Mouse (Mus musculus): ENCODE data around the gene Lig4. TPM values are rescaled to one million over a fixed set of nuclear protein-coding genes. Genes with fewer than 3 reads are reported as not detected.

Gene Lig4
- 1.1 and 1.3 TPM in 2 replicates for polyA plus RNA-seq (2015; fragmentation: Nextera tagmentation; extraction: Ambion mirVana)

- Histone ChIP-seq H3K9me3 (replicated peaks) (no peaks in the 10 kb centered on the region), H3K4me2 (peak within 1 kb of the TSS; percentile 78), H3K27ac (peak within 1 kb of the TSS; percentile 86), H3K9ac (peak within 1 kb of the TSS; percentile 91), H3K27me3 (no peaks in the 10 kb centered on the region), H3K4me1 (replicated peaks) (peaks cover 53% of the 10 kb centered on the region), H3K4me3 (replicated peaks) (peak within 1 kb of the TSS; percentile 92), H3K36me3 (peaks cover 13% of the 10 kb centered on the region)
- peak; percentile 67 for ATAC-seq (ENCODE audit: low read depth)
- WGBS (ENCODE audit: insufficient replicate concordance): under 1% methylated on average over 68 of the region's 68 CpGs
- peak; percentile 96 for DNase-seq
Observed at GRCm38 (mm10) chr8:9977573-9978314, at the start of gene Lig4, which contains the start of gene Abhd13. Gene Lig4, minus strand, starts transcription at chr8:9977686. Gene Abhd13, plus strand, starts transcription at chr8:9977707.

GRCm38 (mm10) chr8:10017231-10017630 is 39.7 kb upstream of the Lig4 start:
- DNase-seq (no peak), ATAC-seq (ENCODE audit: low read depth) (no peak)
- WGBS (ENCODE audit: insufficient replicate concordance): 77% methylated on average over 3 of the region's 3 CpGs
- H3K27me3 ChIP-seq: no peaks in the 10 kb centered on the region
- H3K4me3 ChIP-seq (replicated peaks): no peak overlapping the region
- no peak overlapping the region for H3K27ac ChIP-seq
- H3K9ac ChIP-seq: no peak overlapping the region
- no peaks in the 10 kb centered on the region for H3K4me1 ChIP-seq (replicated peaks)
- H3K9me3 ChIP-seq (replicated peaks): no peaks in the 10 kb centered on the region
- no peak overlapping the region for H3K4me2 ChIP-seq
- no peaks in the 10 kb centered on the region for H3K36me3 ChIP-seq

GRCm38 (mm10) chr8:10016252-10016651 is 38.8 kb upstream of the Lig4 start:
- Histone ChIP-seq H3K36me3 (no peaks in the 10 kb centered on the region), H3K27me3 (no peaks in the 10 kb centered on the region), H3K27ac (no peak overlapping the region), H3K9me3 (replicated peaks) (no peaks in the 10 kb centered on the region), H3K4me1 (replicated peaks) (no peaks in the 10 kb centered on the region), H3K4me3 (replicated peaks) (no peak overlapping the region), H3K4me2 (no peak overlapping the region), H3K9ac (no peak overlapping the region)
- DNase-seq (no peak), ATAC-seq (ENCODE audit: low read depth) (no peak)
- WGBS (ENCODE audit: insufficient replicate concordance): 54% methylated on average over 1 of the region's 1 CpGs

- H3K27ac ChIP-seq: no peak overlapping the region
- WGBS (ENCODE audit: insufficient replicate concordance): 34% methylated on average over 6 of the region's 6 CpGs
- peak overlapping the region; percentile 43 for H3K4me2 ChIP-seq
- no peak for DNase-seq
- no peak overlapping the region for H3K9ac ChIP-seq
- H3K27me3 ChIP-seq: peaks cover 18% of the 10 kb centered on the region
- H3K4me1 ChIP-seq (replicated peaks): no peaks in the 10 kb centered on the region
- H3K36me3 ChIP-seq: no peaks in the 10 kb centered on the region
- no peaks in the 10 kb centered on the region for H3K9me3 ChIP-seq (replicated peaks)
- H3K4me3 ChIP-seq (replicated peaks): 0 out of 2 replicates have a peak overlapping the region, but pooled peaks have one; percentile 1
- ATAC-seq (ENCODE audit: low read depth): no peak
Observed at GRCm38 (mm10) chr8:10007660-10008028, 30.2 kb upstream of the Lig4 start.

- Histone ChIP-seq H3K36me3 (no peaks in the 10 kb centered on the region), H3K4me1 (replicated peaks) (no peaks in the 10 kb centered on the region), H3K4me2 (peak overlapping the region; percentile 43), H3K4me3 (replicated peaks) (0 out of 2 replicates have a peak overlapping the region, but pooled peaks have one; percentile 1), H3K27ac (no peak overlapping the region), H3K9me3 (replicated peaks) (no peaks in the 10 kb centered on the region), H3K9ac (no peak overlapping the region), H3K27me3 (peaks cover 18% of the 10 kb centered on the region)
- 4% methylated on average over 29 of the region's 29 CpGs for WGBS (ENCODE audit: insufficient replicate concordance)
- DNase-seq: no peak
- ATAC-seq (ENCODE audit: low read depth): no peak
Observed at GRCm38 (mm10) chr8:10006986-10007659, 29.6 kb upstream of the Lig4 start.

GRCm38 (mm10) chr8:10006156-10006985 is 28.9 kb upstream of the Lig4 start, which contains the start of gene Tnfsf13b:
Gene Tnfsf13b, plus strand, starts transcription at chr8:10006467.
- ATAC-seq (ENCODE audit: low read depth): no peak
- Histone ChIP-seq H3K36me3 (no peaks in the 10 kb centered on the region), H3K27ac (no peak within 1 kb of the TSS), H3K9me3 (replicated peaks) (no peaks in the 10 kb centered on the region), H3K4me1 (replicated peaks) (no peaks in the 10 kb centered on the region), H3K9ac (no peak within 1 kb of the TSS), H3K27me3 (peaks cover 18% of the 10 kb centered on the region), H3K4me3 (replicated peaks) (0 out of 2 replicates have a peak within 1 kb of the TSS, but pooled peaks have one; percentile 1), H3K4me2 (peak within 1 kb of the TSS; percentile 43)
- WGBS (ENCODE audit: insufficient replicate concordance): 48% methylated on average over 16 of the region's 16 CpGs
- DNase-seq: no peak

- Histone ChIP-seq H3K4me1 (replicated peaks) (no peaks in the 10 kb centered on the region), H3K4me2 (no peak overlapping the region), H3K27ac (no peak overlapping the region), H3K36me3 (no peaks in the 10 kb centered on the region), H3K9ac (no peak overlapping the region), H3K4me3 (replicated peaks) (no peak overlapping the region), H3K9me3 (replicated peaks) (no peaks in the 10 kb centered on the region), H3K27me3 (peaks cover 18% of the 10 kb centered on the region)
- WGBS (ENCODE audit: insufficient replicate concordance): 64% methylated on average over 7 of the region's 7 CpGs
- ATAC-seq (ENCODE audit: low read depth) (no peak), DNase-seq (no peak)
Observed at GRCm38 (mm10) chr8:10004115-10004514, 26.6 kb upstream of the Lig4 start.

GRCm38 (mm10) chr8:9980188-9980587 is 2.7 kb upstream of the Lig4 start:
- peaks cover 22% of the 10 kb centered on the region for H3K36me3 ChIP-seq
- H3K4me1 ChIP-seq (replicated peaks): peaks cover 50% of the 10 kb centered on the region
- DNase-seq (no peak), ATAC-seq (ENCODE audit: low read depth) (no peak)
- no peak overlapping the region for H3K27ac ChIP-seq
- no peaks in the 10 kb centered on the region for H3K27me3 ChIP-seq
- no peak overlapping the region for H3K4me3 ChIP-seq (replicated peaks)
- no peaks in the 10 kb centered on the region for H3K9me3 ChIP-seq (replicated peaks)
- no peak overlapping the region for H3K9ac ChIP-seq
- no peak overlapping the region for H3K4me2 ChIP-seq

- ATAC-seq (ENCODE audit: low read depth): no peak
- Histone ChIP-seq H3K4me2 (peak overlapping the region; percentile 78), H3K27ac (no peak overlapping the region), H3K9ac (no peak overlapping the region), H3K9me3 (replicated peaks) (no peaks in the 10 kb centered on the region), H3K4me3 (replicated peaks) (0 out of 2 replicates have a peak overlapping the region, but pooled peaks have one; percentile 92), H3K27me3 (no peaks in the 10 kb centered on the region), H3K4me1 (replicated peaks) (peaks cover 53% of the 10 kb centered on the region), H3K36me3 (peaks cover 22% of the 10 kb centered on the region)
- no peak for DNase-seq
- 18% methylated on average over 1 of the region's 1 CpGs for WGBS (ENCODE audit: insufficient replicate concordance)
Observed at GRCm38 (mm10) chr8:9979746-9980145, 2.3 kb upstream of the Lig4 start.

- H3K4me1 ChIP-seq (replicated peaks): peaks cover 53% of the 10 kb centered on the region
Observed at GRCm38 (mm10) chr8:9978475-9979230, 1.2 kb upstream of the Lig4 start.

More at GRCm38 (mm10) chr8:9978475-9979230, 1.2 kb upstream of the Lig4 start:
- Histone ChIP-seq H3K36me3 (peaks cover 13% of the 10 kb centered on the region), H3K9ac (peak overlapping the region; percentile 91), H3K4me2 (peak overlapping the region; percentile 78), H3K27ac (no peak overlapping the region), H3K27me3 (no peaks in the 10 kb centered on the region), H3K9me3 (replicated peaks) (no peaks in the 10 kb centered on the region), H3K4me3 (replicated peaks) (peak overlapping the region; percentile 92)
- DNase-seq: no peak
- 38% methylated on average over 18 of the region's 18 CpGs for WGBS (ENCODE audit: insufficient replicate concordance)
- no peak for ATAC-seq (ENCODE audit: low read depth)
